Mouse (Mus musculus): ENCODE measurements around the gene Aldh3b3. TPM values are rescaled to one million over a fixed set of nuclear protein-coding genes. Genes with fewer than 3 reads are reported as not detected.

Aldh3b3 gene
- polyA plus RNA-seq, 1 experiment from 2014 or later, result not detected

DNA sequence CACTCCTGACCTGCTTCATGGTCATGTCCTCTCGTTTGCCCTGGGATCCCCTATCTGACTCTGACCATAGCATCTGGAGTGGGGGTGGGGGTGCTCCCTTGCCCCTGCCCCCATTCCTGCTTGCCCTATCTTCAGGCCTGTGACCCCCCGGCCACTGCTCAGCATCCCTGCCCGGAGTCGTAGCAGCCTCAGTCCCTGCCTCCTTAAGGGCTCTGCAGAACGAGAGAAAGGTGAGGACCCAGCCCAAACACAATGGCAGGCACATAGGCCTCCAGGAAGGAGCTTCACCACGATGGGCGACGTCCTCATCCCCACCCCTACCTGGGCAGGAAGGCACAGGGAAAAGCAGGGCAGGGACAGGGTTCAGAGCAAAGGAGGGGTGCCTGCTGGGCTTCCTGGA lies 39.9 kb downstream of the Aldh3b3 start:
- H3K27ac ChIP-seq, result no peak overlapping the region
- no peak overlapping the region for H3K4me2 ChIP-seq
- no peaks in the 10 kb centered on the region for H3K9me3 ChIP-seq (replicated peaks)
- no peaks in the 10 kb centered on the region for H3K36me3 ChIP-seq
- 64% methylated on average over 8 of the region's 8 CpGs for WGBS
- H3K4me1 ChIP-seq, result peaks cover 64% of the 10 kb centered on the region
- no peak overlapping the region for H3K4me3 ChIP-seq (replicated peaks)
- ATAC-seq (replicated peaks; ENCODE audit: low FRiP score), result no peak
- no peaks in the 10 kb centered on the region for H3K27me3 ChIP-seq
- H3K9ac ChIP-seq, result no peak overlapping the region

DNA sequence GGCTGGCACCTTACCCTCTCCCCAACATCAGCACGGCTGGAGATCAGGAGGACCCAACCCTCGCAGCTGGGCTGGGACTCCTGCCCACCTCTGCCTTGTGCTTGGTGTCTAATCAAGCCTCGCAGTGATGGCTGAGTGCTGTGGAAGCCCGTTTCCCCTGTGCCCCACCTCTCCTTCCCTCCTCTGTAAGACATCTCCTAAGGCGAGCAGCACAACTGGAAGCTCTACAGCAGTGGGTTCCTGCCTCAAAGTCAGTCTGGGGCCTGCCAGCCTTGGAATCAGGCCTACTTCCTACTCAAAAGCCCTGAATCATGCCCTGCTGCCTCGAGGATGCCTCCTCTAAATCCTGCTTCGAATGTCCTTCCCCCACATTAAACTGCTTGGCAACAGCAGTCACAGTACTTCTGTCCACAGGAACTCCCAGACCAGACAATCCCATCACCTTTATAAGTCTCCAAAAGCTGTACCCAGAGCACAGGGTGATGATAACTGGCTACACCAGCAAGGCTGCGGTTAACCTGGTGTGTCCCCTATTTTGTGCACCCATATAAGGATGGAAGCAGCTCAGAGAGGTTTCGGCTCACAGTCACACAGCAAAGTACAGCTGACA lies 40.8 kb downstream of the Aldh3b3 start:
- peak overlapping the region; percentile 89 for H3K4me2 ChIP-seq
- H3K36me3 ChIP-seq, result no peaks in the 10 kb centered on the region

DNA sequence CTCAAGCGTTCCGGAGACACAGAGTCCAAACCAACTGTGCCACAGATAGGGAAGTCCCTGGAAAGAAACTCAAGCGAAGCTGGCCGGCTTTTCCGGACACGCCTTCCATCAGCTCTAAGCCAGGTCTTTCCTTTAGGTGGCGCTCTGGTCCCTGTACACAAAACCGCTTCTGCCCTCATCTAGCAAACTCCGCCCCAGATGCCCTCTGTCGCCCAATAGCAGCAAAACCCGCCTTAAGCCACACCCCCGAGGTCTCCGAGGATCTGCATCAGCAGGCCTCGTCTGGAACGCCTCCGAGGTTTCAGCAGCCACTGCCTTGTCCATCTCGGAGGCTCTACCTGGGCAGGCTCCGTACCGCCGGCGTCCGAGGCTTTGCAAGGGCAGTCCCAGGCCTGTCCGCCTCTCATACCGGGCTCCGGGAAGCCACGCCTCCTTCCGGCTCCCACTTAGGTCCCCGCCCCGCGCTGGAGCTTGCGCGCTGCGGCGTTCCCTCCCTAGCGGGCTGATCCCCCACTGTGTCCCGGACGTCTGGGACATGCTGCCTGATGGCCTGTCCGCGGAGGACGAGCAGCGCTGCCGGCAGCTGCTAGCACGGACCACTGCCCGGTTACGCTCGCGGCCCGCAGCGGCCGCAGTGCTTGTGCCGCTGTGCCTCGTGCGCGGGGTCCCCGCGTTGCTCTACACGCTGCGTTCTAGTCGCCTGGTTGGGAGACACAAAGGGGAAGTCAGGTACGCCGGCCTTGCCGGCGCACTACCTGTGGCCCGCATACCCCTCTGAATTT lies 41.9 kb downstream of the Aldh3b3 start, which contains the start of the genes Nudt8 and Gm49405:
Gene Nudt8, plus strand, starts transcription at position 462 of the 782 bp plus-strand sequence.
Gene Gm49405, plus strand, starts transcription at position 508 of the 782 bp plus-strand sequence.
- Histone ChIP-seq H3K4me2 (peak within 1 kb of the TSS; percentile 89), H3K27me3 (no peaks in the 10 kb centered on the region), H3K27ac (peak within 1 kb of the TSS; percentile 98), H3K4me3 (replicated peaks) (peak within 1 kb of the TSS; percentile 74), H3K9me3 (replicated peaks) (no peaks in the 10 kb centered on the region), H3K9ac (peak within 1 kb of the TSS; percentile 80), H3K36me3 (peaks cover 8% of the 10 kb centered on the region), H3K4me1 (peaks cover 58% of the 10 kb centered on the region)
- WGBS, result under 1% methylated on average over 64 of the region's 64 CpGs
- peak; percentile 92 for ATAC-seq (replicated peaks; ENCODE audit: low FRiP score)

More for the DNA sequence above, 40.8 kb downstream of the Aldh3b3 start:
- H3K9me3 ChIP-seq (replicated peaks), result no peaks in the 10 kb centered on the region
- H3K9ac ChIP-seq, result peak overlapping the region; percentile 46; the same call in 1 of the 2 replicates
- H3K27me3 ChIP-seq, result no peaks in the 10 kb centered on the region
- H3K4me1 ChIP-seq, result peaks cover 64% of the 10 kb centered on the region
- ATAC-seq (replicated peaks; ENCODE audit: low FRiP score), result no peak
- peak overlapping the region; percentile 98; the same call in 1 of the 2 replicates for H3K27ac ChIP-seq
- WGBS, result 77% methylated on average over 9 of the region's 9 CpGs
- peak overlapping the region; percentile 74 for H3K4me3 ChIP-seq (replicated peaks)

DNA sequence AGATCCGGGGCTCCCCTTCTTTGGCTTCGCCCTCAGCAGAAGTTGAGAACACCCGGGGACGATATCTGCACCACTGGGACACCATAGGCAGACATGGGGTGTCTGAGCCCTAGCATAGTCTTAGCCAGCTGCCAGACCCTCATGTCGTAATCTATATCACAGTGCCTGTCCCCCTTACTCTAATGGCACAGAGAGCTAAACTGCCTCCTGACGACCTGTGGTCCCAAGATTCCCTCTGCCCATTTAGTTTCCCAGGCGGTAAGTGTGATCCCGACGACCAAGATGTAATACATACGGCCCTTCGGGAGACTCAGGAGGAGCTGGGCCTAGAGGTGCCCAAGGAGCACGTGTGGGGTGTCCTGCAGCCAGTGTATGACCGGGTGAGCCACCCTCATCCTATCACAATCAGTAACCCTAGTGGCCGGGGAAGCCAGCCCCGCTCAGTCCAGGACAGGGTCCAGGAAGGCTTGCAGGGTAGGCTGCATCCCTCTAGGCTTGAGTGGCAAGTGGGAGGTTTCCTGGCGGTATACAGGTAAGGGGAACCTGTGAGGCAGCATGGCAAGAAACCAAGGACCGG lies 42.6 kb downstream of the Aldh3b3 start:
- Histone ChIP-seq H3K4me2 (peak overlapping the region; percentile 89), H3K27me3 (no peaks in the 10 kb centered on the region)
- whole genome bisulfite sequencing, result 11% methylated on average over 17 of the region's 17 CpGs

DNA sequence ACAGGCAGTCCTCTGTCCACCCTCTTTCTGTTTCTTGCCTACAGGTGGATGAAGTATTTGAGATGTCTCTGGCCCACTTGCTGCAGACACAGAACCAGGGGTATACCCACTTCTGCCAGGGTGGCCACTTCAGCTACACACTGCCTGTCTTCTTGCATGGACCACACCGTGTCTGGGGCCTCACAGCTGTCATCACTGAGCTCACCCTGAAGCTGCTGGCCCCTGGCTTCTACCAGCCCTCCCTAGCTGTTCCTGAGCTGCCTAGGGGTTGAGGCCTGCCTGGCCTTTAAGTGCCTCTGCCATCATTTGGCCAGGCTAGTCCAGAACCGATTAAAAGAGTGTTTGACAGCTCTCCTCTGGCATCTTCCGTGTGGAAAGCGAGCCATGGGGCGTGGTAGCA lies 43.3 kb downstream of the Aldh3b3 start:
- Histone ChIP-seq H3K4me3 (replicated peaks) (no peak overlapping the region), H3K9me3 (replicated peaks) (no peaks in the 10 kb centered on the region), H3K4me1 (peaks cover 44% of the 10 kb centered on the region), H3K9ac (0 out of 2 replicates have a peak overlapping the region, but pooled peaks have one; percentile 80), H3K4me2 (peak overlapping the region; percentile 89), H3K36me3 (peaks cover 21% of the 10 kb centered on the region), H3K27ac (no peak overlapping the region), H3K27me3 (no peaks in the 10 kb centered on the region)
- 74% methylated on average over 5 of the region's 5 CpGs for WGBS
- no peak for ATAC-seq (replicated peaks; ENCODE audit: low FRiP score)

More for the DNA sequence above, 42.6 kb downstream of the Aldh3b3 start:
- Histone ChIP-seq H3K4me1 (peaks cover 51% of the 10 kb centered on the region), H3K9me3 (replicated peaks) (no peaks in the 10 kb centered on the region), H3K27ac (peak overlapping the region; percentile 98), H3K9ac (peak overlapping the region; percentile 80), H3K36me3 (peaks cover 14% of the 10 kb centered on the region), H3K4me3 (replicated peaks) (peak overlapping the region; percentile 74)
- ATAC-seq (replicated peaks; ENCODE audit: low FRiP score), result peak; percentile 13; the same call in 1 of the 2 replicates

DNA sequence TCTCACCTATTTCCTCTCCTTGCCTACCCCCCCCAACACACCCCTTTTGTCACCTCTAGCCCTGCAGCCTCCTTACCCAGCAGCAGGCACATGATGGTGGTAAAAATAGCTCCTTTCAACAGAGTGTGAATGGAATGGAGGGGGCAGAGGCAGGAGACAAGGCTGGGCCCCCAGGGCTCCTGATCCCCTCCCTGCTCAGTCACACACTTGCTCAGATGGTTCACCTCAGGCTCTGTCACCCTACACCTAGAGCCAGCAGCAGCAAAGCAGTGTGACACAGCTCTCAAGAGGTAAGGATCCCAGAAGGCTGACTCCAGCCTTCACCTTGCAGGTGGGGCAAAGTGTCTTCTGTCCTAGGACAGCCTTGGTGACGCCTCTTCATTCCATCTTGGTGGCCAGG lies 44.7 kb downstream of the Aldh3b3 start, which contains the start of gene Doc2g:
Gene Doc2g, plus strand, starts transcription at position 202 of the 400 bp plus-strand sequence.
- Histone ChIP-seq H3K9me3 (replicated peaks) (no peaks in the 10 kb centered on the region), H3K27ac (no peak within 1 kb of the TSS), H3K27me3 (no peaks in the 10 kb centered on the region), H3K36me3 (peaks cover 35% of the 10 kb centered on the region), H3K4me3 (replicated peaks) (no peak within 1 kb of the TSS), H3K4me1 (peaks cover 31% of the 10 kb centered on the region), H3K9ac (no peak within 1 kb of the TSS), H3K4me2 (no peak within 1 kb of the TSS)
- 81% methylated on average over 1 of the region's 1 CpGs for WGBS
- ATAC-seq (replicated peaks; ENCODE audit: low FRiP score), result no peak

DNA sequence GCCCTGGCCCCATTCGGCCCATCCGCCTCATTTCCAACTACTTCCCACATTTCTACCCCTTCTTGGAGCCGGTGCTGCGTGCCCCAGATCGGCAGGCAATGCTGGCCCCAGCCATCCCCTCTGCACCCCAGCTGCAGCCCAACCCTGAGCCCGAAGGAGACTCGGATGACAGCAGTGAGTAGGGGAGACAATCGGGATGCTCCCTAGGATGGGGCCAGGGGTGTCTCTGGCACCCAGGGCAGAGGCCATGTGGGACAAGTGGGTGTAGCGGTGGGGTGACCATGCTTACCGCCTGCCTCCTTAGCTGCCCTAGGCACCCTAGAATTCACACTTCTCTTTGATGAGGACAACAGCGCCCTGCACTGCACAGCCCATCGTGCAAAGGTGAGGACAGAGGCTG lies 45.2 kb downstream of the Aldh3b3 start:
- Histone ChIP-seq H3K9me3 (replicated peaks) (no peaks in the 10 kb centered on the region), H3K27ac (no peak overlapping the region), H3K27me3 (no peaks in the 10 kb centered on the region), H3K36me3 (peaks cover 40% of the 10 kb centered on the region), H3K4me1 (peaks cover 27% of the 10 kb centered on the region), H3K9ac (no peak overlapping the region), H3K4me2 (no peak overlapping the region), H3K4me3 (replicated peaks) (no peak overlapping the region)
- 77% methylated on average over 12 of the region's 12 CpGs for WGBS
- ATAC-seq (replicated peaks; ENCODE audit: low FRiP score), result no peak

DNA sequence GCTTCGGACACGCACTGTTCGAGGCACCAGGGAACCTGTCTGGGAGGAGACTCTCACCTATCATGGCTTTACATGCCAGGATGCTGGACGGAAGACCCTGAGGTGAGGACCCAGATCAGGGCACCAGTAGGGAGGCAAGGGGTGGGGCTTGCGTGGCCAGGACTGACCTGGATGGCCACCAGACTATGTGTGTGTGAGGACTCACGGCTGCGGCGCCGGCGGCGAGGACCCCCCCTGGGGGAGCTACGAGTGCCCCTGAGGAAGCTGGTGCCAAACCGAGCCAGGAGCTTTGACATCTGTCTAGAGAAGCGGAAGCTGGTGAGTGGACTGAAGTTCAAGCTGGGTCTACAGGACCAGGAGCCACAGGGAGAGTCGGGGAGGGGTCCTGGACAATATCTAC lies 45.9 kb downstream of the Aldh3b3 start:
- no peak overlapping the region for H3K4me3 ChIP-seq (replicated peaks)
- no peak overlapping the region for H3K4me2 ChIP-seq
- WGBS, result 85% methylated on average over 15 of the region's 15 CpGs
- no peaks in the 10 kb centered on the region for H3K9me3 ChIP-seq (replicated peaks)
- no peak overlapping the region for H3K9ac ChIP-seq
- H3K4me1 ChIP-seq, result peaks cover 21% of the 10 kb centered on the region
- H3K27ac ChIP-seq, result no peak overlapping the region
- peaks cover 47% of the 10 kb centered on the region for H3K36me3 ChIP-seq
- H3K27me3 ChIP-seq, result no peaks in the 10 kb centered on the region
- ATAC-seq (replicated peaks; ENCODE audit: low FRiP score), result no peak

DNA sequence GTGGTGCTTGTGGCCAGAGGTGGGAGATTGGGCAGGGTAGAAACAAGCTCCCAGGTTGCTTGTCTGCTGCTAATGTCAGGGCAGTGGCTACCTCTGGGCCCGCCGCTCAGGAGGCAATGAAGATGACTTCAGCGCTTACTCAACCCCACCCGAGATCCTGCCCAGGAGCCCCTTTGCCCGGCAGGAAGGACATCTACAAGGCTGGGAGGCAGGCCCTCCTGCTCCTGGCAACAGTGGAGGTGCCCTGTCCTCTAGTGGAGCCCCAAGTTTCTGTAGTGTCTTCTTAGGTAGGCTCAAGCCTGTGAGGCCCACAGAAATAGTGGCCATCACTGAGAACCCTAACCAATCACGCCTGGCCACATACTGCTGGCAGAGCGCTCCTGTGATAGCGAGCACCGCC lies 46.6 kb downstream of the Aldh3b3 start:
- H3K9ac ChIP-seq, result no peak overlapping the region
- H3K27me3 ChIP-seq, result no peaks in the 10 kb centered on the region
- H3K4me3 ChIP-seq (replicated peaks), result no peak overlapping the region
- no peak for ATAC-seq (replicated peaks; ENCODE audit: low FRiP score)
- H3K27ac ChIP-seq, result no peak overlapping the region
- H3K4me1 ChIP-seq, result peaks cover 15% of the 10 kb centered on the region
- no peak overlapping the region for H3K4me2 ChIP-seq
- H3K9me3 ChIP-seq (replicated peaks), result no peaks in the 10 kb centered on the region
- 89% methylated on average over 9 of the region's 9 CpGs for WGBS
- peaks cover 54% of the 10 kb centered on the region for H3K36me3 ChIP-seq

DNA sequence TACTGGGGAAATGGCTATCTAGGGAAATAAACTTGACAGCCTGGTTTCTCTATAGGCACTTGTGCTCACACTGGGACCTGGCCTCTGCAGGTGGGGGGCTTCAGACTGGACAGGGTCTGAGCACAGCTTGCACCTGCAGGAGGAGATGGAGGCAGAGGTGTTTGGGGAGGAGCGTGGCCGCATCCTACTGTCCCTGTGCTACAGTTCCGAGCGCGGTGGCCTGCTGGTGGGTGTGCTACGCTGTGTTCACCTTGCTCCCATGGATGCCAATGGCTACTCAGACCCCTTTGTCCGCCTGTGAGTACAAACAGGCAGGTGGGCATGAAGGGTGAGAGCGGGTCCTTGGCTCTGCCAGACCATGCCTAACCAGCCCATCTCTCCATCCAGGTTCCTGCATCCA lies 47.5 kb downstream of the Aldh3b3 start:
- Histone ChIP-seq H3K27ac (no peak overlapping the region), H3K36me3 (peaks cover 61% of the 10 kb centered on the region), H3K4me2 (no peak overlapping the region), H3K9ac (no peak overlapping the region), H3K27me3 (no peaks in the 10 kb centered on the region), H3K9me3 (replicated peaks) (no peaks in the 10 kb centered on the region), H3K4me1 (peaks cover 14% of the 10 kb centered on the region), H3K4me3 (replicated peaks) (no peak overlapping the region)
- 96% methylated on average over 8 of the region's 8 CpGs for WGBS
- ATAC-seq (replicated peaks; ENCODE audit: low FRiP score), result no peak

DNA sequence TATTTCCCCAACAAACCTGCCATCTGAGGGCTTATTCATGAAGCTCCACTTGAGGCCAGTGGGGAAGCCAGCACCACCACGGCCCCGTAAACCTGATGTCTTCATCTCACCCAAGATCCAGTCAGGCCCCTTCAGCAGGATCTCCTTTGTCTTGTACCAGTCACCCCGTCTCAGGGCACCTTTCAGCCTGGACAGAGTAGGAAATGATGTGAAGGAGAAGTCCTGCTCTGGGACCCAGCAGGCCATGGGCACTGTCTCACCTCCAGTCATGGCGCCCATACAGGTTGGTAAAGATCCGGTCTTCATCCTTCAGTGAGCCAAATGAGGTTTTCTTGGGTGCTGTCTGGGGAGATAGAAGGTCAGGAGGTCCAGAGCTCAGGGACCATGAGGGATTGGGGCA lies 52.6 kb downstream of the Aldh3b3 start:
- Histone ChIP-seq H3K4me3 (replicated peaks) (no peak overlapping the region), H3K27me3 (no peaks in the 10 kb centered on the region), H3K27ac (no peak overlapping the region), H3K9ac (no peak overlapping the region), H3K9me3 (replicated peaks) (no peaks in the 10 kb centered on the region), H3K4me1 (peaks cover 20% of the 10 kb centered on the region), H3K36me3 (peaks cover 48% of the 10 kb centered on the region), H3K4me2 (no peak overlapping the region; the same call in 1 of the 2 replicates)
- no peak for ATAC-seq (replicated peaks; ENCODE audit: low FRiP score)
- WGBS, result 90% methylated on average over 5 of the region's 5 CpGs

Measured in kidney, embryonic 15.5 days (tissue).